12 mouse cellular contexts compared by ENCODE assay signal in the genomic region with DNA sequence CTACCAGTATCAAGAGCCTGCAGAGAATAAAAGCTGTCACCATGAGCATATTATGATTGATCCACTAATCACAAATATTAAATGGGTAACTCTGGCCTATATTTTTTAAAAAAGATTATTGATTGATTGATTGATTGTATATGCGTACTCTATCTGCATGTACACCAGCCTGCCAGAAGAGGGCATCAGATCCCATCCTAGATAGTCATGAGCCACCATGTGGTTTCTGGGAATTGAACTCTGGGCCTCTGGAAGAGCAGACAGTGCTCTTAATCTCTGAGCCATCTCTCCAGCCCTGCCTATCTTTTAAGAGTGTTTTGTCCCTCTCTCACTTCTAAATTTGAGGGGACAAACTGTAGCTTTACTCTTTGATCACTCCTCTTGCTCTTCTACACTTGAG. TPM values are rescaled to one million over a fixed set of nuclear protein-coding genes. Genes with fewer than 3 reads are reported as not detected.
DNase-seq lines count a peak whose midpoint lies in the region; TF ChIP-seq lines count a peak whose summit lies in the region.
"Had no signal": no experiment of that assay in that cellular context is flagged by ENCODE, and none has a peak within 500 bp of the region (broad histone marks: within the 10 kb centered on the region; RNA-seq: fewer than 3 reads in every experiment).

No protein-coding gene starts in this region.

- H3K27ac ChIP-seq in layer of hippocampus, adult 2 months, result no peak overlapping the region
- H3K27ac ChIP-seq: embryonic facial prominence, embryonic 13.5 days; neural tube, embryonic 12.5 days had no signal

- no peak for DNase-seq in layer of hippocampus, adult 2 months (ENCODE audit: low spot score in 2 of 2)
- no peak for DNase-seq in layer of hippocampus, postnatal 36 days
- DNase-seq in 3T3-L1 (ENCODE audit: low read depth, low spot score), result peak; percentile 9
- DNase-seq in A20 (ENCODE audit: low read depth, low spot score), result peak; percentile 2
- DNase-seq in ZHBTc4 (ENCODE audit: low read depth, low spot score), result peak; percentile 30
- no peak for DNase-seq in testis, postnatal 14 days (ENCODE audit: low spot score)
- DNase-seq in spleen, postnatal 14 days (ENCODE audit: low spot score in 2 of 2), result no peak
- DNase-seq: heart, adult 18-20 months; kidney, adult 11 months; right cerebral cortex, postnatal 4 days had no signal

- no peak overlapping the region for H3K4me3 ChIP-seq in layer of hippocampus, adult 2 months
- H3K4me3 ChIP-seq: embryonic facial prominence, embryonic 13.5 days; neural tube, embryonic 12.5 days had no signal

- peak; percentile 65 for TF ChIP-seq CTCF in layer of hippocampus, adult 2 months (conservative IDR thresholded peaks at IDR 0.05)

RNA-seq across cellular contexts. Expression of a gene that starts 40.5 kb away (rescaled TPM):
- 10 to 100 TPM; 11.2 to 11.9 TPM for total RNA-seq in layer of hippocampus, adult 2 months (2021)
- total RNA-seq in layer of hippocampus, postnatal 36 days (2021), result 10 to 100 TPM; 10.2 to 10.6 TPM

Comparison
In these comparisons a context has a peak if more than half of its experiments do, and no peak if none do; other contexts are left out.
1. DNase-seq: peak in 3T3-L1 (single experiment), A20 (single experiment) and ZHBTc4 (single experiment); none in layer of hippocampus, adult 2 months (0 of 2), layer of hippocampus, postnatal 36 days (0 of 2), testis, postnatal 14 days (single experiment) and spleen, postnatal 14 days (0 of 2).